Mouse (Mus musculus) testis, adult 2 months (tissue): ENCODE results near the gene Pld6. TPM values are rescaled to one million over a fixed set of nuclear protein-coding genes. Genes with fewer than 3 reads are reported as not detected.
"Not testable (repeated sequence)": the region's sequence is repeated elsewhere in the genome, so short reads cannot be mapped to it uniquely, and the experiment has no call there.

ENCODE experiments used
- H3K27ac ChIP-seq: fragments of 200-500 bp; 2 replicates; pipeline ENCODE4 v1.5.1; 2012; ENCODE audit warnings: low read depth, low read length; ENCODE audit not compliant: control insufficient read depth, insufficient read depth
- H3K27me3 ChIP-seq: fragments of 200-500 bp; 2 replicates; pipeline ENCODE4 v1.6.1; 2012; ENCODE audit warnings: mild to moderate bottlenecking, low read length, moderate library complexity; ENCODE audit not compliant: control insufficient read depth, insufficient read depth
- H3K36me3 ChIP-seq: fragments of 200-500 bp; 2 replicates; pipeline ENCODE4 v1.6.1; 2012; ENCODE audit warnings: mild to moderate bottlenecking, low read length; ENCODE audit not compliant: control insufficient read depth, insufficient read depth
- H3K4me1 ChIP-seq: fragments of 200-500 bp; 2 replicates; pipeline ENCODE4 v1.6.1; 2012; ENCODE audit warnings: low read length; ENCODE audit not compliant: control insufficient read depth, insufficient read depth
- H3K4me3 ChIP-seq: fragments of 200-500 bp; 2 replicates; pipeline ENCODE4 v1.5.1; 2012; ENCODE audit warnings: low read depth, mild to moderate bottlenecking, low read length, moderate library complexity, mixed read lengths; ENCODE audit not compliant: control insufficient read depth
- CTCF ChIP-seq: fragments of 200-500 bp; IDR thresholded peaks from 2 replicates; pipeline ENCODE4 v1.5.1; 2012; ENCODE audit warnings: low read depth, mild to moderate bottlenecking, inconsistent platforms, low read length, moderate library complexity; ENCODE audit not compliant: control insufficient read depth, insufficient read depth, insufficient replicate concordance
- POLR2A ChIP-seq: fragments of 200-500 bp; IDR thresholded peaks from 2 replicates; pipeline ENCODE4 v1.6.1; 2012; ENCODE audit warnings: low read depth, mild to moderate bottlenecking, inconsistent platforms, low read length, moderate library complexity; ENCODE audit not compliant: control insufficient read depth
- polyA plus RNA-seq: library from polyadenylated mRNA; depleted of rRNA; stranded (reverse); fragments of >200 nt; gene quantifications from 2 replicates; pipeline ENCODE4 v1.2.3, GENCODE M21; 2012

Gene Pld6
- polyA plus RNA-seq, 1 experiment = 110 TPM

GRCm38 (mm10) chr11:59746614-59747013, 40.8 kb downstream of the Pld6 start:
- no peaks in the 10 kb centered on the region for H3K4me1 ChIP-seq
- H3K4me3 ChIP-seq = no peak overlapping the region
- H3K36me3 ChIP-seq = peaks cover 9% of the 10 kb centered on the region
- TF ChIP-seq POLR2A (no peak), CTCF (no peak)
- no peak overlapping the region for H3K27ac ChIP-seq
- H3K27me3 ChIP-seq = no peaks in the 10 kb centered on the region

- H3K4me1 ChIP-seq = no peaks in the 10 kb centered on the region
- no peak overlapping the region for H3K4me3 ChIP-seq
- H3K27ac ChIP-seq = no peak overlapping the region
- TF ChIP-seq CTCF (no peak), POLR2A (no peak)
- H3K27me3 ChIP-seq = no peaks in the 10 kb centered on the region
- H3K36me3 ChIP-seq = peaks cover 9% of the 10 kb centered on the region
These were observed 41.6 kb downstream of the Pld6 start for GRCm38 (mm10) chr11:59745851-59746250.

- no peak for TF ChIP-seq POLR2A
- TF ChIP-seq CTCF = no peak
- Histone ChIP-seq H3K27ac (no peak overlapping the region), H3K36me3 (peaks cover 11% of the 10 kb centered on the region)
These were observed 43.1 kb downstream of the Pld6 start for GRCm38 (mm10) chr11:59744374-59744773.

GRCm38 (mm10) chr11:59743712-59744111, 43.7 kb downstream of the Pld6 start:
- H3K27ac ChIP-seq = no peak overlapping the region
- no peaks in the 10 kb centered on the region for H3K4me1 ChIP-seq
- peaks cover 11% of the 10 kb centered on the region for H3K36me3 ChIP-seq
- H3K4me3 ChIP-seq = no peak overlapping the region
- TF ChIP-seq POLR2A (no peak), CTCF (no peak)
- H3K27me3 ChIP-seq = no peaks in the 10 kb centered on the region

More at GRCm38 (mm10) chr11:59744374-59744773, 43.1 kb downstream of the Pld6 start:
- H3K27me3 ChIP-seq = no peaks in the 10 kb centered on the region
- no peak overlapping the region for H3K4me3 ChIP-seq
- no peaks in the 10 kb centered on the region for H3K4me1 ChIP-seq

- peaks cover 11% of the 10 kb centered on the region for H3K36me3 ChIP-seq
- no peaks in the 10 kb centered on the region for H3K27me3 ChIP-seq
These were observed 44.1 kb downstream of the Pld6 start for GRCm38 (mm10) chr11:59743307-59743706.

DNA sequence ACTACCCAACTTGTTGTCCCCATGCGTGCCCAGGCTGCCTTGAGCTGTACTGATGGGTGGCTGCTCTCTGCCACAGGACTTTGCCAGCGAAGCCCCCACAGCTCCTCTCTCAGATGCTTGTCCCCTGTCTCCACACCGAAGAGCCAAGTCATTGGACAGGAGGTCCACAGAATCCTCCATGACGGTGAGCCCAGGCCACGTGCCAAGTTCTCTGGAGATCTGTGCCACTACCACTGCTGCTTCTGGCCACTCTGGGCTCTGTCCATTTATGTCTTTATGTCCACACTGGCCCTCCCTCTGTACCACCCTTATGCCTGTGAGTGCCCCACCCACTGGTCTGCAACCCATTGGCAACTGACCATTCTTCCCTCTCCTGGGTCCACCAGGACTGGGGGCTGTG, 45.5 kb downstream of the Pld6 start:
- Histone ChIP-seq H3K36me3 (peaks cover 13% of the 10 kb centered on the region), H3K4me1 (no peaks in the 10 kb centered on the region)
- TF ChIP-seq POLR2A (no peak), CTCF (no peak)

More at GRCm38 (mm10) chr11:59743307-59743706, 44.1 kb downstream of the Pld6 start:
- Histone ChIP-seq H3K4me1 (no peaks in the 10 kb centered on the region), H3K27ac (no peak overlapping the region), H3K4me3 (no peak overlapping the region)
- TF ChIP-seq CTCF (no peak), POLR2A (no peak)

GRCm38 (mm10) chr11:59739996-59740395, 47.4 kb downstream of the Pld6 start:
- TF ChIP-seq CTCF (no peak), POLR2A (peak; percentile 52; the same call in 1 of the 2 replicates)
- Histone ChIP-seq H3K27me3 (no peaks in the 10 kb centered on the region), H3K4me3 (peak overlapping the region; percentile 86), H3K27ac (peak overlapping the region; percentile 76), H3K36me3 (peaks cover 15% of the 10 kb centered on the region), H3K4me1 (no peaks in the 10 kb centered on the region)

More for the DNA sequence above, 45.5 kb downstream of the Pld6 start:
- H3K27me3 ChIP-seq = no peaks in the 10 kb centered on the region
- H3K4me3 ChIP-seq = peak overlapping the region; percentile 86
- no peak overlapping the region for H3K27ac ChIP-seq

DNA sequence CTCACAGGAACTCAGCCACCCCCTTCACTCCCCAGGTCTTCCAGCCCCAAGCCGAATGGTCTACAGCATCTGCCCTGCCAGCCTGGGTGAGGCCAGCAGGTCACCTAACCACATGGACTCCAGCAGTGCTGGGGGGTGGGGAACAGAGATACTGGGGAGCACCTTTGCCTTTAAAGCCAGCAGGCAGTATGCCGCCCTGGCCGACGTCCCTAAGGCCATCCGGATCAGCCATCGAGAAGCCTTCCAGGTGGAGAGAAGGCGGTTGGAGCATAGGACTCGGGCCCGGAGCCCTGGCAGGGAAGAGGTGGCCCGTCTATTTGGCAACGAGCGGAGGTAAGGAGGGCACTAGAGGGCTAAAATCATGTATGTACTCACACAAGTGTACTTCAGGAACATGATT, 50.2 kb downstream of the Pld6 start:
- Histone ChIP-seq H3K4me3 (peak overlapping the region; percentile 86), H3K27me3 (no peaks in the 10 kb centered on the region), H3K4me1 (no peaks in the 10 kb centered on the region), H3K36me3 (peaks cover 17% of the 10 kb centered on the region), H3K27ac (no peak overlapping the region)
- TF ChIP-seq POLR2A (no peak), CTCF (no peak)

- H3K36me3 ChIP-seq = peaks cover 16% of the 10 kb centered on the region
- H3K4me1 ChIP-seq = not testable (repeated sequence)
These were observed 51.5 kb downstream of the Pld6 start for GRCm38 (mm10) chr11:59735938-59736337.

More at GRCm38 (mm10) chr11:59735938-59736337, 51.5 kb downstream of the Pld6 start:
- H3K4me3 ChIP-seq, H3K27me3 ChIP-seq, H3K27ac ChIP-seq: not testable (repeated sequence)
